Mouse (Mus musculus): ENCODE results near the gene Ptges3. TPM values are rescaled to one million over a fixed set of nuclear protein-coding genes. Genes with fewer than 3 reads are reported as not detected.

Ptges3 gene
- total and polyA plus RNA-seq, 3 experiments: 209 to 315 (median 268) TPM

DNA sequence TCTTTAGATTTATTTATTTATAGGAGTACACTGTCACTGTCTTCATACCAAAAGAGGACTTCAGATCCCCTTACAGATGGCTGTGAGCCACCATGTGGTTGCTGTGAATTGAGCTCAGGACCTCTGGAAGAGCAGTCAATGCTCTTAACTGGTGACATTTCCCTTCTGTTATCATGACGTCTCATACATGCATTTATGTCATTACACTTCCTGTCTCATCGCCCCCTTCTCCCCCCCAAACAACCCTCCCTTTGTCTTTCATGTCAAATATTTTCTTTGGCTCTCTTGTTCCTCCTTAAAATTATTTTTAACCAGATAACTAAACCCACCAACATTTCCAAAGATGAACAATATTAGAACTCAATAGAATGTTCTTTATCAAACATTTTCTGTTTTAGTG lies 27.9 kb upstream of the Ptges3 start:
- DNase-seq (ENCODE audit: low spot score) (no peak), ATAC-seq (ENCODE audit: extremely low read depth, insufficient number of reproducible peaks, low FRiP score, poor library complexity, severe bottlenecking) (no peak)
- H3K4me3 ChIP-seq (ENCODE audit: low read depth, low read length): no peak overlapping the region
- TF ChIP-seq CTCF (IDR thresholded peaks at IDR 0.05; ENCODE audit: low read depth, low read length) (no peak), GATA2 (IDR thresholded peaks at IDR 0.05; ENCODE audit: borderline replicate concordance, low read depth, low read length) (no peak), GATA1 (IDR thresholded peaks at IDR 0.05; ENCODE audit: borderline replicate concordance, low read length) (no peak), POLR2AphosphoS5 (IDR thresholded peaks at IDR 0.05; ENCODE audit: insufficient replicate concordance, low read depth, low read length) (no peak), TAL1 (conservative IDR thresholded peaks at IDR 0.05; ENCODE audit: low read depth, low read length) (no peak)
- H3K9me3 ChIP-seq (replicated peaks): no peaks in the 10 kb centered on the region
- H3K4me1 ChIP-seq (ENCODE audit: insufficient read depth, low read depth, low read length): peaks cover 7% of the 10 kb centered on the region
- H3K27me3 ChIP-seq (ENCODE audit: insufficient read depth, low read length): no peaks in the 10 kb centered on the region
- H3K36me3 ChIP-seq (replicated peaks): peaks cover 60% of the 10 kb centered on the region

DNA sequence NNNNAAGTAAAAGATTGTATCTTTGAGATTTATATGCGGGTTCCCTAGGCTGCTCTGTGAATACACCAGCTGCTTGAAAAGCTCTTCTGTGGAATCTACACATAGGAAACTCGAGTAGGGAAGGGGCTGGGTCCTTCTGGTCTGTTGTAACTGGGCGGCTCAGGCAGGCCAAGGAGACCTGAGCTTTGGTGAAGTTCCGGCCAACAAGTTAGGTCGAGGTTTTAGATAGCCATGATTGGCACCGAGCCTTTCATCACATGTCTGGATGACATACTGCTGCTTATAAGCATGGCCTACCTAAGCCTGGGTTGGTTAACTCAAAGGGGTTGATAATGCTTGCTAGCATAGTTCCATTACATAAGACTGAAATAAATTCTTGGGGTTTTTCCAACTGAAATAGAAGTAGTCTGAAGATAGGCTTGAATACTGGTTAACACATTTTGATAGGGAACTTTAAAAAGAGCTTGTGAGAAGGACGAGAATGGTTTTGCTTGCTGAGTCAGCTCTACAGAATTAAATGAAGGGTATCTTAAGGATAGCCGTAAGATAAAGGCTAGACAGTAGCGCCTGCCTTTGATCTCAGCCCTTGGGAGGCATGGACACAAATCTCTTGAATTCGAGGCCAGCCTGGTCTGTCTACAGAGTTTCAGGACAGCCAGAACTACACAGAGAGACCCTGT lies 21.9 kb upstream of the Ptges3 start:
- no peak for TF ChIP-seq GATA2 (IDR thresholded peaks at IDR 0.05; ENCODE audit: borderline replicate concordance, low read depth, low read length)
- no peak for TF ChIP-seq POLR2AphosphoS5 (IDR thresholded peaks at IDR 0.05; ENCODE audit: insufficient replicate concordance, low read depth, low read length)
- ATAC-seq (ENCODE audit: extremely low read depth, insufficient number of reproducible peaks, low FRiP score, poor library complexity, severe bottlenecking) (no peak), DNase-seq (ENCODE audit: low spot score) (no peak)
- Histone ChIP-seq H3K27me3 (ENCODE audit: insufficient read depth, low read length) (no peaks in the 10 kb centered on the region), H3K4me3 (ENCODE audit: low read depth, low read length) (peak overlapping the region; percentile 81), H3K36me3 (replicated peaks) (peaks cover 55% of the 10 kb centered on the region), H3K4me1 (ENCODE audit: insufficient read depth, low read depth, low read length) (peaks cover 52% of the 10 kb centered on the region), H3K9me3 (replicated peaks) (no peaks in the 10 kb centered on the region)

DNA sequence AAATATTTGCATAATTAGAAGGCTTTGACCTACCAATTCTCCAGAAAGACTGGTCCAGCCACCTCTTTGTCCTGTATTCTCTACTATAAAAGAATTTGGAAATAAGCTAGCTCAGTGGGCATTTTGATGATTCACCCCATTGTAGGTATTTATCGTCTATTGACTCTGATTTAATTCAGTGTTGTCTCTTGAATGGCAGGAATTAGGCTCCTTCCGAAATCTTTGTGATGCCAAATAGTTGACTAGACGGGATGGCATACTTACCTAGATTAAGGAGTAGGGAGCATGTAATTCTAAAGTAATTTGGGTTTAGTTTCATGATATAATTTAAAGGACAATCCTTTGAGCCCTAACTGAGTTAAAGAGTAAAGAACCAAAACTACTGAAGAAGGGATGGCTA lies 20.8 kb upstream of the Ptges3 start:
- peak overlapping the region; percentile 60; the same call in 1 of the 2 replicates for H3K4me3 ChIP-seq (ENCODE audit: low read depth, low read length)
- TF ChIP-seq POLR2AphosphoS5 (IDR thresholded peaks at IDR 0.05; ENCODE audit: insufficient replicate concordance, low read depth, low read length) (no peak), CTCF (IDR thresholded peaks at IDR 0.05; ENCODE audit: low read depth, low read length) (no peak), TAL1 (conservative IDR thresholded peaks at IDR 0.05; ENCODE audit: low read depth, low read length) (no peak), GATA2 (IDR thresholded peaks at IDR 0.05; ENCODE audit: borderline replicate concordance, low read depth, low read length) (no peak), GATA1 (IDR thresholded peaks at IDR 0.05; ENCODE audit: borderline replicate concordance, low read length) (no peak)
- DNase-seq (ENCODE audit: low spot score) (no peak), ATAC-seq (ENCODE audit: extremely low read depth, insufficient number of reproducible peaks, low FRiP score, poor library complexity, severe bottlenecking) (no peak)
- no peaks in the 10 kb centered on the region for H3K9me3 ChIP-seq (replicated peaks)
- peaks cover 62% of the 10 kb centered on the region for H3K4me1 ChIP-seq (ENCODE audit: insufficient read depth, low read depth, low read length)
- no peaks in the 10 kb centered on the region for H3K27me3 ChIP-seq (ENCODE audit: insufficient read depth, low read length)
- peaks cover 60% of the 10 kb centered on the region for H3K36me3 ChIP-seq (replicated peaks)

DNA sequence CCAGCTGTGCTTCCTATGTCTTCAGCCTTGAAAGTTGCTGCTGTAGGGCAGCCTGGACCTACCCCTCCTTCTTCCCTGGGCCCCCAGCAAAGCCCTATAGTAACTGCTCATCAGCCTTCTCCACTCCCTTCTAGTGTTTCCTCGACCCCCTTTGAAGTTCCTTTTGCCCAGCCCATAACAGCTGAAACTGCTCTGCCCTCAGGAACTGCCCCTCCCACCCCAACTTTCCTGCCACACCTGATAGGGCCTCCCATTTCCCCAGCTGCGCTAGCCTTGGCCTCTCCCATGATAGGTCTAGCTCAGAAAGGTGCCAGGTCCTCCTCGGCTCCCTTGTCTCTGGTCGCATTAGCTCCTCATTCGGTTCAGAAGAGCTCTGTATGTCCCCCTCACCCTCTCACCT lies 19.6 kb upstream of the Ptges3 start:
- Histone ChIP-seq H3K4me3 (ENCODE audit: low read depth, low read length) (peak overlapping the region; percentile 54; the same call in 1 of the 2 replicates), H3K36me3 (replicated peaks) (peaks cover 73% of the 10 kb centered on the region), H3K9me3 (replicated peaks) (no peaks in the 10 kb centered on the region), H3K4me1 (ENCODE audit: insufficient read depth, low read depth, low read length) (peaks cover 74% of the 10 kb centered on the region), H3K27me3 (ENCODE audit: insufficient read depth, low read length) (no peaks in the 10 kb centered on the region)
- DNase-seq (ENCODE audit: low spot score): no peak
- TF ChIP-seq TAL1 (conservative IDR thresholded peaks at IDR 0.05; ENCODE audit: low read depth, low read length) (no peak), GATA1 (IDR thresholded peaks at IDR 0.05; ENCODE audit: borderline replicate concordance, low read length) (no peak), CTCF (IDR thresholded peaks at IDR 0.05; ENCODE audit: low read depth, low read length) (no peak)
- ATAC-seq (ENCODE audit: extremely low read depth, insufficient number of reproducible peaks, low FRiP score, poor library complexity, severe bottlenecking): no peak

DNA sequence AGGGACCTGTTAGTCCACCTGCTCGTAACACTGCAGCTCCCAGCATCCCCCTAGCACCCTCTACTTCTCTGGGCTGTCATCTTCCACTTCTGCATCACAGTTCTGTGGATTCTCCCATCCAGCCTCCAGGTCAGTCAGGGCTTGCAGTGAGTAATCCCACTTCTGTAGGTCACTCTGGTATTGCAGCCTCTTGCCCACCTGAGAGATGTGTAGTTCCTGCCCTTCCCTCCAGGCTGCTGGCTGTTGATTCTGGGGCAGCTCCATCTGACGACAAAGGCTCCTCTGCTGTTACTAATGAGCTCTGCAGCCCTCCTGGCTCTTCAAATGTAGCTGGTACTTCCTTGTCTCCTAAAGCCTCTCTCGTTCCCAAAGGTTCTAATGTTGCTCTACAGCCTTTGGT lies 18.9 kb upstream of the Ptges3 start:
- DNase-seq (ENCODE audit: low spot score) (no peak), ATAC-seq (ENCODE audit: extremely low read depth, insufficient number of reproducible peaks, low FRiP score, poor library complexity, severe bottlenecking) (no peak)
- no peaks in the 10 kb centered on the region for H3K27me3 ChIP-seq (ENCODE audit: insufficient read depth, low read length)
- H3K4me3 ChIP-seq (ENCODE audit: low read depth, low read length): no peak overlapping the region; the same call in 1 of the 2 replicates
- H3K4me1 ChIP-seq (ENCODE audit: insufficient read depth, low read depth, low read length): peaks cover 76% of the 10 kb centered on the region
- no peak for TF ChIP-seq GATA2 (IDR thresholded peaks at IDR 0.05; ENCODE audit: borderline replicate concordance, low read depth, low read length)
- TF ChIP-seq CTCF (IDR thresholded peaks at IDR 0.05; ENCODE audit: low read depth, low read length): no peak
- no peak for TF ChIP-seq TAL1 (conservative IDR thresholded peaks at IDR 0.05; ENCODE audit: low read depth, low read length)
- TF ChIP-seq GATA1 (IDR thresholded peaks at IDR 0.05; ENCODE audit: borderline replicate concordance, low read length): no peak
- H3K36me3 ChIP-seq (replicated peaks): peaks cover 79% of the 10 kb centered on the region
- no peaks in the 10 kb centered on the region for H3K9me3 ChIP-seq (replicated peaks)

DNA sequence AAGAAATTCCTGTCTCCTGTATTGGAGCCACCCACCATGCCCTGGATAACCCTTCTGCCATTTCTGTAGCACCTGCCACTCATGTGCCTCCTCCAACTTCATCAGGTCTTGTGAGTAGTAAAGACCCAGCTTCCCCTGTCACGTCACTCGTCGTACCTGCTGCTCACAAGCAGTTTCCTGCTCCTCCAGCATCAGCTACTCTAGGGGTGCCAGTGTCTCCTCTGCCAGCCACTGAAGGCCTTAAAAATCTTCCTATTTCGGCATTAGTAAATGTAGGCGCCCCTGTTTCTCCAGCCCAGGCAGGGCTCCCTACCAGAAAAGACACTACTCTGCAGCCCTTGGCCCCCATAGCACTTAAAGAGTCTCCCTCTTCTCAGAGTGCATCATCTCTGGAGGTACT lies 18.5 kb upstream of the Ptges3 start:
- peaks cover 78% of the 10 kb centered on the region for H3K4me1 ChIP-seq (ENCODE audit: insufficient read depth, low read depth, low read length)
- peak overlapping the region; percentile 34; the same call in 1 of the 2 replicates for H3K4me3 ChIP-seq (ENCODE audit: low read depth, low read length)
- DNase-seq (ENCODE audit: low spot score): no peak
- H3K9me3 ChIP-seq (replicated peaks): no peaks in the 10 kb centered on the region
- H3K36me3 ChIP-seq (replicated peaks): peaks cover 84% of the 10 kb centered on the region
- no peak for ATAC-seq (ENCODE audit: extremely low read depth, insufficient number of reproducible peaks, low FRiP score, poor library complexity, severe bottlenecking)
- H3K27me3 ChIP-seq (ENCODE audit: insufficient read depth, low read length): no peaks in the 10 kb centered on the region
- TF ChIP-seq CTCF (IDR thresholded peaks at IDR 0.05; ENCODE audit: low read depth, low read length) (no peak), POLR2AphosphoS5 (IDR thresholded peaks at IDR 0.05; ENCODE audit: insufficient replicate concordance, low read depth, low read length) (no peak), GATA1 (IDR thresholded peaks at IDR 0.05; ENCODE audit: borderline replicate concordance, low read length) (no peak), GATA2 (IDR thresholded peaks at IDR 0.05; ENCODE audit: borderline replicate concordance, low read depth, low read length) (no peak), TAL1 (conservative IDR thresholded peaks at IDR 0.05; ENCODE audit: low read depth, low read length) (no peak)

All from G1E (cell line).